Mouse (Mus musculus): ENCODE measurements around the gene Scml4. TPM values are rescaled to one million over a fixed set of nuclear protein-coding genes. Genes with fewer than 3 reads are reported as not detected.

Gene Scml4
- total RNA-seq, 4 experiments from 2014 or later, result 0.69 to 1.9 (median 0.80) TPM

- peak; percentile 45 for DNase-seq (ENCODE audit: low spot score)
Observed at GRCm38 (mm10) chr10:42989910-42990309, 129.7 kb downstream of the Scml4 start.

- DNase-seq (ENCODE audit: low spot score), result no peak
Observed at GRCm38 (mm10) chr10:42991018-42991417, 130.8 kb downstream of the Scml4 start.

- no peak for DNase-seq (ENCODE audit: low spot score)
Observed at GRCm38 (mm10) chr10:42994331-42994782, 134.2 kb downstream of the Scml4 start.

GRCm38 (mm10) chr10:42995484-42995895, 135.3 kb downstream of the Scml4 start:
- DNase-seq (ENCODE audit: low spot score), result no peak

- DNase-seq (ENCODE audit: low spot score), result no peak
Observed at GRCm38 (mm10) chr10:42997278-42997677, 137.1 kb downstream of the Scml4 start.

GRCm38 (mm10) chr10:42999324-42999723, 139.2 kb downstream of the Scml4 start:
- no peak for DNase-seq (ENCODE audit: low spot score)

GRCm38 (mm10) chr10:43001433-43001832, 141.3 kb downstream of the Scml4 start:
- DNase-seq (ENCODE audit: low spot score), result no peak

GRCm38 (mm10) chr10:43002066-43002678, 142.0 kb downstream of the Scml4 start:
- no peak for DNase-seq (ENCODE audit: low spot score)

- no peak for DNase-seq (ENCODE audit: low spot score)
Observed at GRCm38 (mm10) chr10:43002721-43003465, 142.7 kb downstream of the Scml4 start.

GRCm38 (mm10) chr10:43003466-43003757, 143.2 kb downstream of the Scml4 start:
- no peak for DNase-seq (ENCODE audit: low spot score)

- DNase-seq (ENCODE audit: low spot score), result no peak
Observed at GRCm38 (mm10) chr10:43004174-43004734, 144.1 kb downstream of the Scml4 start.

GRCm38 (mm10) chr10:43005031-43005430, 144.9 kb downstream of the Scml4 start:
- no peak for DNase-seq (ENCODE audit: low spot score)

GRCm38 (mm10) chr10:43005677-43006076, 145.5 kb downstream of the Scml4 start:
- no peak for DNase-seq (ENCODE audit: low spot score)

- peak; percentile 46 for DNase-seq (ENCODE audit: low spot score)
Observed at GRCm38 (mm10) chr10:43006534-43006933, 146.4 kb downstream of the Scml4 start.

- peak; percentile 63 for DNase-seq (ENCODE audit: low spot score)
Observed at GRCm38 (mm10) chr10:43008116-43008515, 147.9 kb downstream of the Scml4 start.

Other genes starting within 250 kb of the Scml4 start
- gene Sec63, start 98.9 kb upstream of the Scml4 start, total RNA-seq (2022), result 10 to 100 TPM; 24.4 to 38.7 (median 29.4) TPM